Mouse (Mus musculus) embryo, embryonic 10.5 days (tissue): ENCODE data around the gene Sipa1l3.
A peak's percentile ranks its signal among the peaks of the same experiment; 100 is the strongest.

Source experiments
- DNase-seq: peaks from one replicate; pipeline ENCODE4 v3.0.0-alpha.2; 2015; ENCODE audit warnings: low spot score

Gene Sipa1l3

GRCm38 (mm10) chr7:29335276-29335675 lies 183.2 kb downstream of the Sipa1l3 start:
- no peak for DNase-seq

- no peak for DNase-seq
Measured at GRCm38 (mm10) chr7:29334156-29334555, 184.3 kb downstream of the Sipa1l3 start.

GRCm38 (mm10) chr7:29328984-29329383 lies 189.5 kb downstream of the Sipa1l3 start:
- DNase-seq, result no peak

- DNase-seq, result no peak
Measured at GRCm38 (mm10) chr7:29327087-29327486, 191.4 kb downstream of the Sipa1l3 start.

- peak; percentile 64 for DNase-seq
Measured at GRCm38 (mm10) chr7:29319337-29320307, 198.8 kb downstream of the Sipa1l3 start.

GRCm38 (mm10) chr7:29318115-29318911 lies 200.1 kb downstream of the Sipa1l3 start:
- DNase-seq, result peak; percentile 63

- peak; percentile 91 for DNase-seq
Measured at GRCm38 (mm10) chr7:29317558-29317957, 200.9 kb downstream of the Sipa1l3 start.

- DNase-seq, result peak; percentile 69
Measured at GRCm38 (mm10) chr7:29316976-29317375, 201.5 kb downstream of the Sipa1l3 start.

- DNase-seq, result no peak
Measured at GRCm38 (mm10) chr7:29316137-29316734, 202.2 kb downstream of the Sipa1l3 start.

GRCm38 (mm10) chr7:29314844-29315628 lies 203.4 kb downstream of the Sipa1l3 start:
- DNase-seq, result peak; percentile 66

- no peak for DNase-seq
Measured at GRCm38 (mm10) chr7:29313572-29314261, 204.7 kb downstream of the Sipa1l3 start.

GRCm38 (mm10) chr7:29313051-29313450 lies 205.4 kb downstream of the Sipa1l3 start:
- no peak for DNase-seq

GRCm38 (mm10) chr7:29309749-29310148 lies 208.7 kb downstream of the Sipa1l3 start:
- no peak for DNase-seq

- DNase-seq, result peak; percentile 49
Measured at GRCm38 (mm10) chr7:29309221-29309721, 209.2 kb downstream of the Sipa1l3 start.

- peak; percentile 94 for DNase-seq
Measured at GRCm38 (mm10) chr7:29307350-29308104, 210.9 kb downstream of the Sipa1l3 start.

GRCm38 (mm10) chr7:29306619-29307018 lies 211.8 kb downstream of the Sipa1l3 start:
- peak; percentile 89 for DNase-seq

GRCm38 (mm10) chr7:29306108-29306507 lies 212.3 kb downstream of the Sipa1l3 start:
- DNase-seq, result no peak

GRCm38 (mm10) chr7:29305263-29305988 lies 213.0 kb downstream of the Sipa1l3 start:
- DNase-seq, result peak; percentile 45
